Mouse (Mus musculus) frontal cortex, postnatal 25 days (tissue): Measurements from ENCODE around the gene Lce1k.
"Not testable (repeated sequence)": the region's sequence is repeated elsewhere in the genome, so short reads cannot be mapped to it uniquely, and the experiment has no call there.

Experiments used
- DNase-seq, 2 experiments: peaks; one replicate each; pipeline ENCODE4 v3.0.0; 2022; ENCODE audit warnings: low spot score in 2 of 2

Lce1k gene

DNA sequence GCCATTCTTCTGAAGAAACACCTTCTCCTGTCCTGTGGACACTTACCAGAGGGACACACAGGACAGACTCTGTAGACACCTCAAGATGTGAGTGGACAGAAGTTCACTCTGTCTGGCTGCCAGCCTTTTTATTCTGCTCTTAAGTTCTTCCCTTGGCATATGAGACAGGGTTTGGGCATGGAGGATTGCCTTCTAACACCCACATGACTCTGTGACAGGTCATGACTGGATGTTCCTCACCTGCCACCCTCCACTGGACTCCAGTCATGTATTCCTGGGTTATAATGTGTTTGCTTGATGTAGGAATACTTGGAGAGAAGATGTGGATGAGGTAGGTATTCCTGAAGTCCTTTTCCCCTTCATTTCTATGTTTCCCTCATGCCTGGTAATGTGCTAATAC lies at the start of gene Lce1k:
Lce1k (minus strand) TSS at position 101 of the 400 bp plus-strand sequence.
- no peak for DNase-seq

DNA sequence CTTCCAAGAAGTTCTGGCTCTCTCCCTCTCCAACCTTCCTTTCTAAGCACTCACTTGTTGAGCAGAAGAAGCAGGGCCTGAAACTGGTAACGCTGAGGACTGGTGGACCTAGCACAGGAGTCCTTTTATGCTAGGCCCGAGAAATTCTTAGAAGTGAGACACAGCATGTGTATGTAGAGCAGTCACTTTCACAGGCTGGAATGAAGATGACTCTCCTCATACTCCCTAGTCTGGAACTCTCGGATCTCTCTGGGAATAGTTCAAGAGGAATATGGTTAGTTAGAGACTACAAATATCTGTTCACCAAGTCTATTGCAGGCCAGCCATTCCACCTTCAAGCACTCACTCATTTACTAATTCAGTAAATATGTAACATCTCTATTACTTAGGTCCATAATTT lies 43.5 kb upstream of the Lce1k start, which contains the start of gene Lce1l:
Lce1l (minus strand) TSS at position 101 of the 400 bp plus-strand sequence.
- no peak for DNase-seq

DNA sequence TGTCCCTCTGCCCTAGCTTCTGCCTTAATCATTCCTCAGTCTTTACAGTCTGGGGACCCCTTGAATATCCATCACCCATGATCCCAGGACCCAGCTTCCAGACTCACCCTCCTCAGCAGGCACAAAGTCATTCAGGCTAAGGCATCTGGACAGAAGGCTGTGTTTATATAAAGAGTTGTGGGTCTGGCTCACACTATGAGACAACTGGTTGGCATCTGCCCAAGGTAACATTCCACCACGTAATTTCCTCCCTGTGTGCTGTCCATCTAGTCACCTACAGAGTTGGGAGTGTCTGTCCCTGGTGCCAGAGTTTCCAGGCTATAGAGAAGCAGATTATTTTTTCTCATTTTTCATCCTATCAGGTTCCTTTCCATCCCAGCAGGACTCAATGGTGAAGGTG lies 19.4 kb upstream of the Lce1k start, which contains the start of gene Kprp:
Kprp (minus strand) TSS at position 140 of the 400 bp plus-strand sequence.
- no peak for DNase-seq

DNA sequence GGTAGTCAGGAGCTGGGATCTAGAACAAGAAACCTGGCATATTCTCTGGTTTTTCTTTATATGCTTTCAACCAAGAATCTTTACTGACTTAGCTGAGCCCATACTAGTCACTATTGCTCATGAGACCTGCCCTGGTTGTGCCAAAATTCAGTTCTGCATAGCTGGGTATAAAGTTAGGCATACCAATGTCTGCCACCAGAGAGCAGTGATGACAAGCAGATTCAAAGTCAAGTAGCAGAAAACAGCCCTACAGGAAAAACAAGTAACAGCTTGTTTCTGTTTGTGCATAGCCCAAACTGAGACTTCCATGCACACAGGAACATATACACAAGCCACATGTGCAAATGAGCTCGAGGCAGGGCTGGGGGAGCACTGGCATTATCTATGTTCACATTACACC lies 18.1 kb upstream of the Lce1k start:
- DNase-seq, result no peak

DNA sequence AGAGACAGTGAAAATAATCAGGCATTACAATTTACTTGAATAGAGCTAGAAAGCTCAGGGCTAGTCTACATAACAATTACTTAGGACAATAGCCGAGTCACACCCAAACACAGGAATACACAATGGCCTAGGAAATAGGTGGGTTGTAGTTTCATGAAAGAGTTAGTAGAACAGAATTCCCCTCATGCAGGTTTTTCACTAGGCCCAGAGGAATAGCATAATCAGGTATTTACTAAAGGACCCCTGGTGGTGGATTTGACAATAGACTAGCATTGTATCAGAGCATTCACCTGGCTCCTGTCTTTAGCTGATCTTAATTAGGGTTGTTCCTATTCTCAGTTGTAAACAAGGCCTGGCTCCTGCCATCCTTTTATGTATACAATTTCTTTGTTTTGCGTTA lies 8.3 kb upstream of the Lce1k start:
- not testable (repeated sequence) for DNase-seq

DNA sequence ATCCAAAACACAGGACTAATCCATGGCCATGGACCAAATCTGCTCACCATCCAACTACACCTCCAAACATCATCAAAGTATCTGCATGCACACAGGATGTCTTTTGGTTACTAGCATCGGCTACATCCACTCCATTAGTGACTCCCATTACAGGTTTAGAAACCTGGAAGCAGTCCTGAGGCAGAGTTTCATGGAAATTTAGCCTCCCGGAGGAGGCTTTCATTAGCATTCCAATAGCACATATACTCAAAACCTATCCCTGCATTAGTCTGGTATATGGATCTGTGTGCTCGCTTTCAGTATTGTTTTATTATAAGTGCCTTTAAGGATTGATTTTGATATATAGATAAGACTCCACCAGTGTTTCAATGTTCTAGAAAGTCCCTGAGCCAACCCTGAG lies 7.9 kb upstream of the Lce1k start:
- DNase-seq, result no peak

DNA sequence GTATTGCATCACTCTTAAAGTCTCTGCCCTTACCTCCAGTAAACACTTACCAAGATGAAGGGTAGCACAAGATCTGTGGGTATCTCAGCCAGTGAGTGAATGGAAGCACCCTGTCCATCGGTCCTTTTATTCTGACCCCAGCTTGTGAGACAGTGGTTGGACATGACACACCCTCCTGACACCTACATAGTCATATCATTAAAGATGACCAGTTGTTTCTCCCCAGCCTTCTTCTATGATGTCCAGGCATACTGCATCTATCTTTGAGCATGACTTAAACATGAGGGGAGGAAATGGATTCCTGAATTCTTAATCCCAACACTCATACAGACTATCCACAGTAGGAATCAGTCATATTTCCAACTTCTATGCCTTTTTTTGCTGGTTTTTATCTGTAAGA lies 17.3 kb downstream of the Lce1k start, which contains the start of gene Lce1j:
Lce1j (minus strand) TSS at position 101 of the 400 bp plus-strand sequence.
- no peak for DNase-seq

DNA sequence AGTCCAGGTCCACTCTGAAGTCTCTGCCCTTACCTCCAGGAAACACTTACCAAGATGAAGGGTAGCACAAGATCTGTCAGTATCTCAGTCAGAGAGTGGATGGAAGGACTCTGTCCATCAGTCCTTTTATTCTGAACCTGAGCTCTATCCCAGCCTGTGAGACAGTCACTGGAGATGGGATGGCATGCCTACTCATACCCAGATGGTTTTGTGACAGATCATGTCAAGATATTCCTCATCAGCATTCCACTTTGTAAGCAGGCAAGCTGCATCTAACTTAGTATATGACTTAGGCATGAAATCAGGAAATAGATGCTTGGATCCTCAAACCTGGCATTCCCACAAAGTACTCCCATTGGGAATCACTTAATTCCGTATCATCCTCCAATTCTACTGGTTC lies 28.9 kb downstream of the Lce1k start, which contains the start of gene Lce1i:
Lce1i (minus strand) TSS at position 101 of the 400 bp plus-strand sequence.
- no peak for DNase-seq

DNA sequence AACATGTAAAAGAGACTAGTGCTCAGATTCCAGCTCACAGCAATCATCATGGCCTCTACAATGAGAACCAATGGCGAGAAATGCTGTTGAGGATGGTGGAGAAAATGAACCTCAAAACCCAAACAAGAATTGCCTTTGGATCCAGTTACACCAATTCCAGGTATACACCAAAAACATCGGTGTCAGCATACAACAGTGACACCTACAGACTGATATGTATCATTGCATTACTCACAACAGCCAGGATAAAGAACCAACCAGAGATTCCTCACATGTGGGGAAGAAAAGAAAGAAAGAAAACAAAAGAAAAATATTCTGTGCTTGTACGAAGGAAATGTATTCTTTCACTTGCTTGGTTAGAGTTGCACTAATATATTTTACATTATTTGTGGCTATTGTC lies 36.1 kb downstream of the Lce1k start:
- DNase-seq, result no peak

DNA sequence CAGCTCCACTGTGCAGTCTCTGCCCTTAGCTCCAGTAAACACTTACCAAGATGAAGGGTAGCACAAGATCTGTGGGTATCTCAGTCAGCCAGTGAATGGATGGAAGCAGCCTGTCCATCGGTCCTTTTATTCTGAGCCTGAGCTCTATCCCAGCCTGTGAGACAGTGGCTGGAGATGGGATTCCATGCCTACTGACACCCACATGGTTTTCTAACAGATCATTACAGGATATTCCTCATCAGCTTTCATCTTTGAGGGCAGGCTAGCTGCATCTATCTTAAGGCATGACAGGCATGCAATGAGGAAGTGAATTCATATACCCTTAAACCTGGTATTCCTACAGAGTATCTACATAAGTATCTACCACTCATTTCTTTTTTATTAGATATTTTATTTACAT lies 42.7 kb downstream of the Lce1k start, which contains the start of gene Lce1h:
Lce1h (minus strand) TSS at position 101 of the 400 bp plus-strand sequence.
- DNase-seq, result no peak
